Mouse (Mus musculus) adipocyte (in vitro differentiated cells): ENCODE data around the gene Crtc1.

Experiments
- DNase-seq: peaks from one replicate; pipeline ENCODE4 v3.0.0-alpha.2; 2016; ENCODE audit warnings: low spot score

Gene Crtc1

DNA sequence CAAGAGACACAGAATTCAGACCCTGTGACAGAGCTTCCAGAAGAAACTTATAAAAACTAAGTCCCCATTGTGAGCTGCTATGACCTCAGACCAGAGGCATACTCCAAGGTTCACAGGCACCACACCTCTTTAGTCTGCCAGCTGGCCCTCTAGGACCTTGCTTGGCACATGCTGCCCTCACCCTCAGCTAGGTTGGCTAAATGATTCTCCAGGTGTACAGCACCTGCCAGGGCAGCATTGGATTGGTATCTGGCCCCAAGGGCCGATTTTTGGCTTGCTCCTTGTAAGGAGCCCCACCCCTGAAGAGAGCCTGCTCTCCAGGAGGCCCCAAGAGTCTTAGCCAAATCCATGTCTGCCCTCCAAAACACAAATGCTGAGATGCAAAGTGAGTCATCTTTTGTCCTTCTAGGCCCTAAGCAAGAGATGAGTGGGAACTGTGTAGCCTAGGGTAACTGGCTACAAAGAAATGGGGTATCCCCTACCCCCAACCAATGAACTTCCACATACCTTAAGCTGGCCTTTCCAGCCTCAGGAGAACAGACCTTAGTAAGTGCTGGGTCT lies 91.4 kb downstream of the Crtc1 start:
- DNase-seq, result no peak

DNA sequence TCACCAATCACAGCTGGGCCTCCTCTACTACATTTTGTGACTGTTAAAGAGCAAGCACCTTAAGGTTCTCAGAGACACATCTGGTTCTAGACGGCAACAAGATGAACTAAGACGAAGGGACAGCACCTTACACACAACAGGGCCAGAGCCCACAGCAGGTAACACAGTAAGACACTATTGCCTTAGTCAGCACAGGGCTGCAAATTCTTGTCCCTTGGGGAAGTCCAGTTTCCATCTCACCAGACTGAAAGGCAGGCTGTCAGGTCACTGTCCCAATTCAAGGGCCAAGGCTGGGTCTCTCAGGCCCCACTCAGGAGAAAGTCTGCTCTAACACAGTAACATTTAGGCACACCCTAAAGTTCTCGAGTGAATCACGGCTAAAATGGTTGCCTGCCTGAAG lies 91.9 kb downstream of the Crtc1 start:
- no peak for DNase-seq

DNA sequence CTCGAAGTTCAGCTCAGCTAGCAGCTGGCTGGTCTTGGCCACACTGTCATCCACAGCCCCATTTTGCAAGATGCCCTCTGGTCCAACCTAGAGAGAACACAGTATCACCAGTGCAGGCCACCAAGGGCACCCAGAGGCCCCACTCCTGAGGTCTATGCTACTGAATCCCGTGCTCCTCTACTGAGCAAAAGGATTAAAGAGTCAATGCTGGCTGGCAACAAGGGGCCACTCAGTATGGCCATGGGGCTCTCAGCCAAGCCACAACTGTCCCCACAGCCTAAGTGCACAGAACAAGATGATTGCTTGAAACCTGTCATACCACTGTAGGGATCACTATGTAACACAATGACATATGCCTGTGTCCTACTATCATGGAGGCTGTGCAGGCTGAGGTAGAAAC lies 95.1 kb downstream of the Crtc1 start:
- DNase-seq, result no peak

DNA sequence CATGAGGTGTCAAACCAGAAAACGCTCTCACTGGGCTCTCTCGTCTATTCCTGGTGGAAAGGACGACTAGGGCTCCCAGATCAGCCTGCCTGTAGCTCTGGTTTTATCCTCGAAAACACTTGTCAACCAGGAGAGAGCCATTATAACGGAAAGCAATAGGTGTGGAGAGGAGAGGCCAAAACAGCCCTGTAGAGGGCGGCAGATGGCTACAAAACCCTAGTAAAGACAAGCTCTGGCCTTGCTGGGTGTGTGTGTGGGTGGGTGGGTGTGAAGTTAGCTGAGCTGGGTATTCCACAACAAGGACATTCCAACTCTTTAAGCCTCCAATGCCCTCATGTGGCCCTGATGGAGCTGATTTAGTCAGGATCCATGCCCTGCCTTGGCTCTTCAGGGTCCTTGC lies 95.7 kb downstream of the Crtc1 start:
- DNase-seq, result peak; percentile 74

DNA sequence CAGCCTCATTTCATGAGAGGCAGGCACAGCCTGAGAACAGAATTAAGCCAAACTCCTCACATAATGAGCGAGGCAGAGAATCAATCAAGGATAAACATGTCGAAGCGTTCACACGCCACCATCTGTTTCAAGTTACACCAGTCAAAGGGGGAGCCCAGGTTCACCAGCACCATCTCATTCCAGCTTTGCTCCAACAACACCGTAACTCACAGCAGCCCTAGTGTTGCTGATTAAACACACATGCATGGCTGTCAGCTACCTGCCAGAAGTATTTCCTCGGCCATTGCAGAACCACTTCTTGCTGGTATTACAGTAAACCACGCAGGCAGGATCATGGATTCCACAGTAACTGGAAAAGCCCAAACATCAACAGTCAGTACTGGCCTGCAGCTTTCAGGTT lies 96.3 kb downstream of the Crtc1 start:
- DNase-seq, result no peak

DNA sequence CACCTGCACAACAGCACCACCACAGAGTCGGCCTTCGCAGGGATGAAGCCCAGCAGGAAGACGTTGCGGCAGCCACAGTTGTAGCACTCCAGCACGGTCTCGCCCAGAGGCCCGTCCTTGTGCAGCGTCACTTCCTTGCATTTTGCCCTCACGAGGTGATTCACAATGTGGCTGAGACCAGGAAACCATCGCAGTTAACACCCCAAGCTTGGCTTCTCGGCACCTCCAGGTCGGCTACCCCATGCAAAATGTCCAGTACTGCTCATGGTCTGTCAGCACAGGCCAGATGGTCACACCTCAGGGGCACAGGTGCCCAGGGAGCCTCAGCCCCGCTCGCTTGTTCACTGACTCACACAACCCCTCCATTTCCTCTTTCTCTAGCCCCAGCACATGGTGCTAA lies 97.4 kb downstream of the Crtc1 start:
- no peak for DNase-seq

DNA sequence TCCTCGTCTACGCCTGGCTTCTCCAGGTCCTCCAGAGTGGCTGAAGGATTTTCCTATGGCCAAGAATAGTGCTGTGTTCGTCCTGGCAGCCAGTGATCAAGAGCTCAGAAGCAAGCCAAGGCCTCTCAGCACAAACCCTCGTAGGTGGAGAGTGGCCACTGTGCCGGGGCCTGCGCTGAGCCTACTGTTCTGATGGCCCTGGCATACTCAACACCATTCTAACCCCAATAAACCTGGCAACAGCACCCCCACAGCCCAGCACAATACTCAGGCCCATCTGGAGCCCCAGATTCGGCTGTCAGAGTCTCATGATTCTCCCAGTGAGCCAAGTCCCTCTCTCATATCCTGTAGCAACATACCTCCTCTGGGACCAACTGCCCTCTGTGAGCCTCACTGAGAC lies 98.7 kb downstream of the Crtc1 start:
- no peak for DNase-seq

DNA sequence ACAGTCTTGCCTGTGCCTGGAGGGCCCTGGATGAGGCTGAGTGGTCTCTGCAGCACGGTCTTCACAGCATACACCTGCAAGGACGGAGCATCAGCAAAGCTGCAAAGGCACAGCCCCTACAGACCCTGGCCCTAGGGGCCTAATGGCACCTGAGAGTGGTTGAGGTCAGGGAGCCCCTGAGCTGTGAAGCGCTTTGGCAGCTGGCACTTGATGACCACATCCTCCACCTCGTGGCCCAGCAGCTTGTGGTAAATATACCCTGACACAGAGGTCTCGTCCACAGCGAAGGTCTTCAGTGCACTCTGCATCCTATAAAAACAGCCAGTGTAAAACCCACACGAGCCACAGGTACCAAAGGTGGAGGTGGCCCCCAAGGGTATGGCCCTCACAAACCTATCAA lies 100.4 kb downstream of the Crtc1 start:
- no peak for DNase-seq

DNA sequence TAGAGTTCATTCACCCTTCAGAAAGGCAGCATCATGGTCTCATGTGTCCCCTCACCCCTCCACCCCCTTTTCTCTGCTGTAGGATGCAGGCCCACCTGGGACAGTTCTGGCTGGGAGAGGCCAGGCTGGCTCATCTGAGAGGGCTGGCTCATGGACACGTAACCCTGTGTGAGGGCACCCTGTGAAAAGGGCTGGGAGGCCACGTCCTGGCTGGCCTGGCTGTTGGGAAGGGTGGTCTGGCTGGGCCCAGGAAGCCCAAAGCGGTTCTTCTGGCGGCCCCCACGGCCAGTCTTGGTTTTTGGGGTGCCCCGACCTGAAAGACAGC lies 106.5 kb downstream of the Crtc1 start:
- DNase-seq, result no peak
